Mouse (Mus musculus): ENCODE results near the gene Mapre1.

GRCm38 (mm10) chr2:153779394-153779981 is 38.4 kb downstream of the Mapre1 start, which contains the start of gene Efcab8:
- TF ChIP-seq CTCF (IDR thresholded peaks at IDR 0.05; ENCODE audit: low read depth) (no peak), EP300 (IDR thresholded peaks at IDR 0.05; ENCODE audit: low read depth) (no peak)
